Mouse (Mus musculus): ENCODE data around the gene 1810046K07Rik. TPM values are rescaled to one million over a fixed set of nuclear protein-coding genes. Genes with fewer than 3 reads are reported as not detected.

1810046K07Rik gene
- polyA plus RNA-seq, 1 experiment from 2014 or later = 0.36 TPM

- no peak for ATAC-seq (ENCODE audit: insufficient number of reproducible peaks, insufficient read depth, low FRiP score, low TSS enrichment, low read depth)
- Histone ChIP-seq H3K27me3 (no peaks in the 10 kb centered on the region; the same call in 1 of the 2 replicates), H3K9ac (replicated peaks) (no peak overlapping the region), H3K4me3 (replicated peaks) (no peak overlapping the region), H3K27ac (no peak overlapping the region), H3K4me2 (no peak overlapping the region), H3K36me3 (no peaks in the 10 kb centered on the region), H3K4me1 (replicated peaks) (no peaks in the 10 kb centered on the region), H3K9me3 (no peaks in the 10 kb centered on the region)
- 85% methylated on average over 5 of the region's 5 CpGs for WGBS
Measured at GRCm38 (mm10) chr9:51258426-51258825, 70.3 kb downstream of the 1810046K07Rik start.

- 68% methylated on average over 4 of the region's 4 CpGs for WGBS
- H3K27me3 ChIP-seq = no peaks in the 10 kb centered on the region; the same call in 1 of the 2 replicates
- peaks cover 2% of the 10 kb centered on the region for H3K4me1 ChIP-seq (replicated peaks)
- H3K4me2 ChIP-seq = no peak overlapping the region
- H3K36me3 ChIP-seq = no peaks in the 10 kb centered on the region
- ATAC-seq (ENCODE audit: insufficient number of reproducible peaks, insufficient read depth, low FRiP score, low TSS enrichment, low read depth) = no peak
- H3K9me3 ChIP-seq = no peaks in the 10 kb centered on the region
- no peak overlapping the region for H3K9ac ChIP-seq (replicated peaks)
- H3K27ac ChIP-seq = no peak overlapping the region
- H3K4me3 ChIP-seq (replicated peaks) = no peak overlapping the region
Measured at GRCm38 (mm10) chr9:51256780-51257502, 71.8 kb downstream of the 1810046K07Rik start.

Other genes with a start within 250 kb of the 1810046K07Rik start
- gene 4833427G06Rik, start 226.8 kb downstream of the 1810046K07Rik start, polyA plus RNA-seq (2016; fragmentation: Nextera tagmentation; extraction: Ambion mirVana) = not detected in 2 replicates
- gene Gm32742, start 163.4 kb downstream of the 1810046K07Rik start, polyA plus RNA-seq (2016; fragmentation: Nextera tagmentation; extraction: Ambion mirVana) = 0.03 TPM in 1 of 2 replicates, not detected in the other
- gene Pou2af1, start 115.2 kb downstream of the 1810046K07Rik start, polyA plus RNA-seq (2016; fragmentation: Nextera tagmentation; extraction: Ambion mirVana) = not detected in 2 replicates
- gene Colca2, start 50.3 kb downstream of the 1810046K07Rik start, polyA plus RNA-seq (2016; fragmentation: Nextera tagmentation; extraction: Ambion mirVana) = 1.8 and 2.4 TPM in 2 replicates